Mouse (Mus musculus) limb, embryonic 14.5 days (tissue): ENCODE measurements around the gene Wfdc8. TPM values are rescaled to one million over a fixed set of nuclear protein-coding genes. Genes with fewer than 3 reads are reported as not detected.

Experiments used
- ATAC-seq: fragments of 200-750 bp; cut with Nextera tagmentation; 2 replicates; pipeline ENCODE4 v1.8.0; 2017; ENCODE audit warnings: low read depth, moderate number of reproducible peaks, moderate TSS enrichment; ENCODE audit not compliant: low FRiP score
- DNase-seq: peaks from one replicate; pipeline ENCODE4 v3.0.0-alpha.2; 2015; ENCODE audit warnings: low spot score
- H3K27ac ChIP-seq: fragments of 300-500 bp; sonication (generic); replicated peaks from 2 replicates; pipeline ENCODE4 v1.5.1; 2014; ENCODE audit warnings: low read depth, mild to moderate bottlenecking, low read length, moderate library complexity, mixed read lengths
- H3K27me3 ChIP-seq: fragments of 300-500 bp; sonication (generic); 2 replicates; pipeline ENCODE4 v1.6.1; 2014; ENCODE audit warnings: low read length, mixed read lengths; ENCODE audit not compliant: control insufficient read depth, insufficient read depth
- H3K36me3 ChIP-seq: fragments of 300-500 bp; sonication (generic); 2 replicates; pipeline ENCODE4 v1.6.1; 2014; ENCODE audit warnings: mild to moderate bottlenecking, low read length, moderate library complexity, mixed read lengths; ENCODE audit not compliant: control insufficient read depth, insufficient read depth
- H3K4me1 ChIP-seq: fragments of 300-500 bp; sonication (generic); 2 replicates; pipeline ENCODE4 v1.6.1; 2014; ENCODE audit warnings: antibody characterized with exemption, low read length, mixed read lengths; ENCODE audit not compliant: control insufficient read depth, insufficient read depth
- H3K4me2 ChIP-seq: fragments of 300-500 bp; sonication (generic); replicated peaks from 2 replicates; pipeline ENCODE4 v1.6.1; 2014; ENCODE audit warnings: low read depth, mild to moderate bottlenecking, low read length, moderate library complexity; ENCODE audit not compliant: severe bottlenecking
- H3K4me3 ChIP-seq: fragments of 300-500 bp; sonication (generic); replicated peaks from 2 replicates; pipeline ENCODE4 v1.5.1; 2014; ENCODE audit warnings: low read length
- H3K9ac ChIP-seq: fragments of 300-500 bp; sonication (generic); 2 replicates; pipeline ENCODE4 v1.6.1; 2014; ENCODE audit warnings: mild to moderate bottlenecking, low read depth, low read length, moderate library complexity; ENCODE audit not compliant: severe bottlenecking
- H3K9me3 ChIP-seq: fragments of 300-500 bp; sonication (generic); 2 replicates; pipeline ENCODE4 v1.6.1; 2016; ENCODE audit warnings: low read length; ENCODE audit not compliant: control insufficient read depth
- POLR2A ChIP-seq: fragments of 200-500 bp; IDR thresholded peaks from 2 replicates; pipeline ENCODE4 v1.8.0; 2012; ENCODE audit warnings: inconsistent platforms, mild to moderate bottlenecking, moderate library complexity, borderline replicate concordance; ENCODE audit not compliant: insufficient read depth, insufficient read length; ENCODE audit errors: extremely low read depth
- WGBS: fragments of 180-500 bp; shearing (Covaris S2); extraction: QIAGEN DNeasy Blood & Tissue Kit; methylation state at CpG from one replicate; pipeline ENCODE4 v1.1.7; 2014; 5-methylcytosine and 5-hydroxymethylcytosine counted together
- polyA plus RNA-seq, 2 experiments: library from polyadenylated mRNA; depleted of rRNA in 1 of 2; stranded (reverse) in 1 of 2; unstranded in 1 of 2; fragments of >200 nt; fragmentation: Nextera tagmentation in 1 of 2; extraction: Ambion mirVana in 1 of 2; gene quantifications; 2 replicates each; pipeline versions ENCODE4 v1.2.1 to v1.2.3; 2012 to 2014

Gene Wfdc8
- polyA plus RNA-seq, 2 experiments = not detected

- Histone ChIP-seq H3K27ac (no peak overlapping the region), H3K4me3 (no peak overlapping the region), H3K9me3 (no peaks in the 10 kb centered on the region), H3K9ac (no peak overlapping the region), H3K36me3 (no peaks in the 10 kb centered on the region), H3K27me3 (no peaks in the 10 kb centered on the region), H3K4me2 (no peak overlapping the region), H3K4me1 (peaks cover 9% of the 10 kb centered on the region)
- WGBS = 88% methylated on average over 8 of the region's 8 CpGs
- TF ChIP-seq POLR2A = no peak
- DNase-seq = no peak
- no peak for ATAC-seq
These were observed 53.3 kb downstream of the Wfdc8 start for GRCm38 (mm10) chr2:164560106-164560505.

- peaks cover 8% of the 10 kb centered on the region for H3K4me1 ChIP-seq
- DNase-seq (no peak), ATAC-seq (no peak)
- TF ChIP-seq POLR2A = no peak
- 36% methylated on average over 16 of the region's 16 CpGs for WGBS
- no peak overlapping the region for H3K9ac ChIP-seq
- no peak overlapping the region for H3K4me2 ChIP-seq
- no peak overlapping the region for H3K4me3 ChIP-seq
- no peaks in the 10 kb centered on the region for H3K27me3 ChIP-seq
- H3K27ac ChIP-seq = no peak overlapping the region
- H3K36me3 ChIP-seq = no peaks in the 10 kb centered on the region
- H3K9me3 ChIP-seq = no peaks in the 10 kb centered on the region
These were observed 54.3 kb downstream of the Wfdc8 start for GRCm38 (mm10) chr2:164558991-164559645.

- H3K4me1 ChIP-seq = peaks cover 7% of the 10 kb centered on the region
- 78% methylated on average over 8 of the region's 8 CpGs for WGBS
These were observed 55.0 kb downstream of the Wfdc8 start for GRCm38 (mm10) chr2:164558426-164558825.

GRCm38 (mm10) chr2:164551502-164551901 lies 61.9 kb downstream of the Wfdc8 start:
- no peak for ATAC-seq
- 89% methylated on average over 9 of the region's 9 CpGs for WGBS
- no peaks in the 10 kb centered on the region for H3K27me3 ChIP-seq
- H3K4me2 ChIP-seq = no peak overlapping the region
- no peaks in the 10 kb centered on the region for H3K9me3 ChIP-seq
- H3K4me3 ChIP-seq = no peak overlapping the region
- H3K9ac ChIP-seq = no peak overlapping the region
- H3K4me1 ChIP-seq = no peaks in the 10 kb centered on the region
- H3K27ac ChIP-seq = no peak overlapping the region
- H3K36me3 ChIP-seq = no peaks in the 10 kb centered on the region
- TF ChIP-seq POLR2A = no peak
- DNase-seq = no peak

More at GRCm38 (mm10) chr2:164558426-164558825, 55.0 kb downstream of the Wfdc8 start:
- H3K27ac ChIP-seq = no peak overlapping the region
- H3K4me2 ChIP-seq = no peak overlapping the region
- TF ChIP-seq POLR2A = no peak
- no peak overlapping the region for H3K9ac ChIP-seq
- H3K27me3 ChIP-seq = no peaks in the 10 kb centered on the region
- H3K36me3 ChIP-seq = no peaks in the 10 kb centered on the region
- H3K9me3 ChIP-seq = no peaks in the 10 kb centered on the region
- ATAC-seq = no peak
- no peak for DNase-seq
- H3K4me3 ChIP-seq = no peak overlapping the region

GRCm38 (mm10) chr2:164550895-164551269 lies 62.5 kb downstream of the Wfdc8 start:
- no peak overlapping the region for H3K27ac ChIP-seq
- no peak overlapping the region for H3K4me3 ChIP-seq
- TF ChIP-seq POLR2A = no peak
- WGBS = 64% methylated on average over 2 of the region's 2 CpGs
- H3K9ac ChIP-seq = no peak overlapping the region
- H3K27me3 ChIP-seq = no peaks in the 10 kb centered on the region
- DNase-seq (no peak), ATAC-seq (no peak)
- no peak overlapping the region for H3K4me2 ChIP-seq
- H3K4me1 ChIP-seq = no peaks in the 10 kb centered on the region
- no peaks in the 10 kb centered on the region for H3K36me3 ChIP-seq
- H3K9me3 ChIP-seq = no peaks in the 10 kb centered on the region
